Mouse (Mus musculus) 3T3-L1 (cell line): ENCODE measurements around the gene Adrb1.

ENCODE experiments used
- DNase-seq: peaks from one replicate; pipeline ENCODE4 v3.0.0-alpha.2; 2015; ENCODE audit warnings: low read depth, low spot score

Adrb1 gene

GRCm38 (mm10) chr19:56703238-56704097 is 18.5 kb upstream of the Adrb1 start:
- DNase-seq = peak; percentile 54

GRCm38 (mm10) chr19:56705026-56705675 is 16.8 kb upstream of the Adrb1 start:
- peak; percentile 65 for DNase-seq

DNA sequence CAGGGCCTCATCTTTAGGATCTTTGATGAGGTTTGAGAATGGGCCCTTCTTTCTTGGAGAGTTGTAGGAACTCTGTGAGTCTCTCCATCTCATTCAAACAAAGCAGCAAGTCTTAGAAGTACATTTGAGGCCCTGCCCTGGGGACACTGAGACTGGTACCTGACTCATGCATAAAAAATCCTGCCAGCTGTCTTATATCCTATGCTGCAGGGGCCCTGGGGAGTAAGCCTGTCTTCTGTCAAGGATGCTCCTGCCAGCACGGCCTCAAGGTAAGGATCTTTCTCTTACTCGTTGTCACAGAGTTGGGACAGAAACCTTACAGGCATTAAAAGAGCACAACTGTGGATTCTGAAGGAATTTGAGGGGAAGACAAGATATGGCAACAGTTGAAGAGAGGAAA is 13.2 kb upstream of the Adrb1 start:
- peak; percentile 90 for DNase-seq

- DNase-seq = no peak
These were observed 11.7 kb upstream of the Adrb1 start for GRCm38 (mm10) chr19:56710131-56710905.

GRCm38 (mm10) chr19:56713613-56714012 is 8.4 kb upstream of the Adrb1 start:
- no peak for DNase-seq

GRCm38 (mm10) chr19:56714661-56715170 is 7.3 kb upstream of the Adrb1 start:
- no peak for DNase-seq

- DNase-seq = no peak
These were observed 4.0 kb upstream of the Adrb1 start for GRCm38 (mm10) chr19:56718046-56718445.

GRCm38 (mm10) chr19:56720882-56721281 is 1.1 kb upstream of the Adrb1 start:
- no peak for DNase-seq

GRCm38 (mm10) chr19:56722291-56722707 is 300 bp downstream of the Adrb1 start:
- DNase-seq = no peak

DNA sequence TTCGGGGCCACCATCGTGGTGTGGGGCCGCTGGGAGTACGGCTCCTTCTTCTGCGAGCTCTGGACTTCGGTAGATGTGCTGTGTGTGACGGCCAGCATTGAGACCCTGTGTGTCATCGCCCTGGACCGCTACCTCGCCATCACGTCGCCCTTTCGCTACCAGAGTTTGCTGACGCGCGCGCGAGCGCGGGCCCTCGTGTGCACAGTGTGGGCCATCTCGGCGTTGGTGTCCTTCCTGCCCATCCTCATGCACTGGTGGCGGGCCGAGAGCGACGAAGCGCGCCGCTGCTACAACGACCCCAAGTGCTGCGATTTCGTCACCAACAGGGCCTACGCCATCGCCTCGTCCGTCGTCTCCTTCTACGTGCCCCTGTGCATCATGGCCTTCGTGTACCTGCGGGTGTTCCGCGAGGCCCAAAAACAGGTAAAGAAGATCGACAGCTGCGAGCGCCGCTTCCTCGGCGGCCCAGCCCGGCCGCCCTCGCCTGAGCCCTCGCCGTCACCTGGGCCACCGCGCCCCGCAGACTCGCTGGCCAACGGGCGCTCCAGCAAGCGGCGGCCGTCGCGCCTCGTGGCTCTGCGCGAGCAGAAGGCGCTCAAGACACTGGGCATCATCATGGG is 822 bp downstream of the Adrb1 start:
- no peak for DNase-seq

DNA sequence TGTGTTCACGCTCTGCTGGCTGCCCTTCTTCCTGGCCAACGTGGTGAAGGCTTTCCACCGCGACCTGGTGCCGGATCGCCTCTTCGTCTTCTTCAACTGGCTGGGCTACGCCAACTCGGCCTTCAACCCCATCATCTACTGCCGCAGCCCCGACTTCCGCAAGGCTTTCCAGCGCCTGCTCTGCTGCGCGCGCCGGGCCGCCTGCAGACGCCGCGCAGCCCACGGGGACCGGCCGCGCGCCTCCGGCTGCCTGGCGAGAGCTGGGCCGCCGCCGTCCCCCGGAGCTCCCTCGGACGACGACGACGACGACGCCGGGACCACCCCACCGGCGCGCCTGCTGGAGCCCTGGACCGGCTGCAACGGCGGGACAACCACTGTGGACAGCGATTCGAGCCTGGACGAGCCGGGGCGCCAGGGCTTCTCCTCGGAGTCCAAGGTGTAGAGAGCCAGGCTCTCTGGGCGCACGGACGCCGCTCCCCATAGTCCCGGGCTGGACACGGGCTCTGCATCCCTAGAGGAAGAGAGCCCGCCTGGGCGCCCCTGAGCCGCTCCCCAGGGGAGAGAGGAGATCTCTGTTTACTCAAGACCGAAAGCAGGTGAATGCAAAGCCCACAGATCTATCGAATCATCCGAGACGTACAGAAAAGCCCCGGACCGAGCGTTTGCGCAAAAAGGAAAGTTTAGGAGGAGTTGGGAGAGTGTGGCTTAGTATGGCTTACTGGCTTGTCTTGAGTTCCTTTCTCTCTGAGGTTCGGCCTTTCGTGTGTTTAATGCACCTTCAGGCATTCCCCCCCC is 1.5 kb downstream of the Adrb1 start:
- no peak for DNase-seq

- DNase-seq = no peak
These were observed 2.2 kb downstream of the Adrb1 start for GRCm38 (mm10) chr19:56724126-56724597.

DNA sequence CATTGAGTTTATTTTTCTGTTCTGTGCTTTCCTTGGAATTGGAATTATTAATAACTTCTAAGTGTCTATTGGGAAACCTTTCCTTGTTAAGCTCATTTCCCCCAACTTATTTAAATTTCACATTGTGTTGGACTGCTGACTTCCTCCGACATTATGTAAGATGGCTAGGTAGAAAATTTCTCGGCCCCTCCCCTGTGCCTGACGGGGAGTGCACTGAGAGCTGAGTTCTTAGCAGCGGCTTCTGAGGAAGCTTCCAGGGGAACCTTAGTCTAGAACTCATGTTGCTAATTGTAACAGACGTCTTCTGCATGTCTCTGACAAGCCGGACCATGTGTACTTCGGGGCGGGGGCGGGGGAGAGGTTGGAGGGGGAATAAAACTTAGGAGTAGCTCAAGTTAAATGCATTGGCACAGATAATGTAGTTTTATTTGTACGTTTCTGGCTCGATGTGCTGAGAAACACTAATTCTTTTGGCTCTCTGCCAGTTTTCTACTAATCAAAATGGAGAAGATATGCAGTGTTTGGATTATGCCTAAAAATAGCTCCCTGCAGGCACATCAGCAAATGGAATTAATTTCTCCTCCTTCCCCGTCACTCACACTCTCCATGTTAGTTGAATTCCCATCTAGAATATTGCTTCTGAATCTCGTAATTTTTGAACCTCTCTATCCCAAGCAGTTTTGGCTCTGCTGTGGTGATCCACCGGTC is 5.3 kb downstream of the Adrb1 start:
- no peak for DNase-seq

DNA sequence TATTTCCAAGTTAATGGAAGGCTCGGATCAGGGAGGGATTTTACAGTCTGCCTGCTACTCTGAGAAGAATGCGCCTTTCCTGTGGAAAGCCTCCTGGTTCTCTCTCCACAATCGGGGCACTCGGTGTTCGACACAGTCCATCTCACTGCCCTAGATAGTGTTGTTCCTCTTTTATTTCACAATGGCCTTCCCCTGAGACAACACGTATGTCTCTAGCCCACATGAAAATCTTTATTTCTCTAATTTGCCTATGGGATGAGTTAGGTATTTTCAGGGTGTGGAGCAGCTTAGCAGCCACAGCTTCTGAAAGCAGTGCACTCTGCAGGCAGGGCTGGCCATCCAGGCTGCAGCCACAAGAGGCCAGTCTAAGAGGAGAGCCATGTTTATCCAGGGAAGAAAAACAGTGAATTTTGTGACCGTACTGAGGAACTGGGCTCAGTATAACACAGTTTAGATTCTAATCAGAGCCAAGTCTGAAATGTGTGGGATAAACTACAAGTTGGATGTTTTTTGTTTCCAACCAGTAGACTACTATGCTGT is 12.1 kb downstream of the Adrb1 start:
- no peak for DNase-seq

DNA sequence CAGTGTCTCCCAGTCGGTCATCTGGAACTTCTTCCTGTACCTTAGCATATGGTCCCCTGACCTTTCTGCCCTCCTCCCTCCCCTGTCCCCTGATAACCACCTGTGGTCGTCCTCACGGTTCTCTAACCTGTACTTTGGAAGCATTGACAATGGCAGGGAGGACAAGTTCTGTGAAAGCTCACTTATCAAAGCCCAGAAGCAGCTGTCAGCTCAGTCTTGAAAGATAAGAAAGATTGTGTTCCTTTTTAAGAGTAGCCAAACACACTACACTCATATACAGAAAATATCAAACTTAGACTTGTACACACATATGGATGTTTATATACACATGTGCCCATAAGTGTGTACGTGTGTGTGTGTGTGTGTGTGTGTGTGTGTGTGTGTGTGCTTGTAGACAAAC is 13.7 kb downstream of the Adrb1 start:
- no peak for DNase-seq

GRCm38 (mm10) chr19:56736287-56736686 is 14.3 kb downstream of the Adrb1 start:
- no peak for DNase-seq

GRCm38 (mm10) chr19:56745061-56745460 is 23.1 kb downstream of the Adrb1 start:
- no peak for DNase-seq

- DNase-seq = no peak
These were observed 23.5 kb downstream of the Adrb1 start for GRCm38 (mm10) chr19:56745528-56745927.

DNA sequence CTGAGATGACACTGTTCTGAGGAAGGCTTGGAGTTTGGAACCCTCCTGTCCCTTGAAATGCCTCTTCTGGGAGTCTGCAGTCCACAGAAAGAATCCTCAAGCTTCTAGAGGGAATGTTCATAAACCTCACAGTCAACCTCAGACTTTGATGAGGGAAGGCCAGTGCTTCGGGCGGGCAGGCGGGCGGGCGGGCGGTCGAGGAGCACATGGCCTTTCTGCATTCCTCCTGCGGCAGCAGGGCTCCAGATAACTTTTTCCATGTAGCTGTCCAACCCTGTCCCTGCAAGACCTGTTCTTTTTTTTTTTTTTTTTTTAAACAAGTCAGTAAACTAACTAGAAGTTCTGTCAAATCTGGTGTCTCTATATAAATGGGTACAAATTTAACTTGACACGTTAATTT is 24.6 kb downstream of the Adrb1 start:
- no peak for DNase-seq

GRCm38 (mm10) chr19:56747878-56748277 is 25.9 kb downstream of the Adrb1 start:
- no peak for DNase-seq
